Mouse (Mus musculus): ENCODE results near the gene Mrpl19. TPM values are rescaled to one million over a fixed set of nuclear protein-coding genes. Genes with fewer than 3 reads are reported as not detected.
A peak's percentile ranks its signal among the peaks of the same experiment; 100 is the strongest.

Mrpl19 gene
- 3.2 and 3.3 TPM in 2 replicates for polyA plus RNA-seq (2012; rRNA removed)

DNA sequence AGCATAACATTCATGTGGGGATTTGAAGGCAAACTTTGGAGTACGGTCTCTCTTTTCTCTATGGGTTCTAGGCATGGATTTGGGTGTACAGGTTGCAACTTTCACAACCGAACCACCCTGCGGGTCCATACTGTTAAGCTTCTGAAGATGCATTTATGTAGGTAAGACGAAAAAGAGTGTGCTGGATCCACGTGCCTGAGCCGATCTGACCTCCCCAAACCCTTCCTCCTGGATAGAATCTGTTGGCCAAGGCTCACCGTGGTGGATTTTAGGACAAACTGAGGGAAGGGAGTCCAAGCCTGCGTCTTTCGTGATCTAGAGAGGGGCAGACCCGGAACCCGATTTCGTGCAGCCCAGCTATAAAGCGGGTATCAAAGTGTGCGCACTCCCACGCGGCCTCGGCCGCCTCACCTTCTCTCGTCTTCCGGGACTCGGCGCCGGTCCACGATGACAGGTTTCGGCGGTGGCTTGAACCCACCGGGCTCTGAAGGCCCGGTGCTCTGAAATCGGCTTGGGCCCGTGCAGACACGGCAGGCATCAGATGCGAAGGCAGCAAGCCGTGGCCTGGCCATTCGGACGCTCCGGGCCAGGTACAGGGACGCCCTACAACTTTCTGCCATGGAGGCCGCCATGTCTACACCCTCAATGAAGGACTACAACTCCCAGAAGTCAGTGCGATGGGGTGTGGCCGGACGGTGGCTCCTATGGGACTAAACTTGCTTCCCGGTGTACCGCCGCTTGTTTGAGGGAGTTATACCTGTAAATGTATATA, at the start of gene Mrpl19:
TSS of gene Mrpl19 (minus strand) at position 663 of the 772 bp plus-strand sequence.
- DNase-seq (ENCODE audit: low read depth) = peak; percentile 71

DNA sequence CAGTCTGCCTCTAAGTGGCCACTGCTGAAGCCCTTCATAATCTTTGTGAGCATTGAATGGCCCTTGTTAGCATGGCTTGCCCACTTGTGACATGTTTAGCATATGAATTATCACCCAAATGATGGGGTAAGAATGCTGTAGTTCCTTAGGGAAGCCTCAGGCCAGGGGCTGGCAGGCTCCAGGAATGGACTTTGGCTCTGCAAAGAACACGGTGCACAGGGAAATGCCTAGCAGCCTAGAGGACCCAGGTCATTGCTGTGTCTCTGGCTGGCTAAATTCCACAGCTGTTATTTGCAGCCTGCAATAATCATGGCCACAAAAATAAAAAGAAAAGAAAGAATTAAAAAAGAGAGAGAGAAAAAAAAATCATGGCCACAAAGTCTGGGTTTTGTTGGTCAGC, 46.6 kb upstream of the Mrpl19 start:
- no peak for DNase-seq (ENCODE audit: low read depth)

DNA sequence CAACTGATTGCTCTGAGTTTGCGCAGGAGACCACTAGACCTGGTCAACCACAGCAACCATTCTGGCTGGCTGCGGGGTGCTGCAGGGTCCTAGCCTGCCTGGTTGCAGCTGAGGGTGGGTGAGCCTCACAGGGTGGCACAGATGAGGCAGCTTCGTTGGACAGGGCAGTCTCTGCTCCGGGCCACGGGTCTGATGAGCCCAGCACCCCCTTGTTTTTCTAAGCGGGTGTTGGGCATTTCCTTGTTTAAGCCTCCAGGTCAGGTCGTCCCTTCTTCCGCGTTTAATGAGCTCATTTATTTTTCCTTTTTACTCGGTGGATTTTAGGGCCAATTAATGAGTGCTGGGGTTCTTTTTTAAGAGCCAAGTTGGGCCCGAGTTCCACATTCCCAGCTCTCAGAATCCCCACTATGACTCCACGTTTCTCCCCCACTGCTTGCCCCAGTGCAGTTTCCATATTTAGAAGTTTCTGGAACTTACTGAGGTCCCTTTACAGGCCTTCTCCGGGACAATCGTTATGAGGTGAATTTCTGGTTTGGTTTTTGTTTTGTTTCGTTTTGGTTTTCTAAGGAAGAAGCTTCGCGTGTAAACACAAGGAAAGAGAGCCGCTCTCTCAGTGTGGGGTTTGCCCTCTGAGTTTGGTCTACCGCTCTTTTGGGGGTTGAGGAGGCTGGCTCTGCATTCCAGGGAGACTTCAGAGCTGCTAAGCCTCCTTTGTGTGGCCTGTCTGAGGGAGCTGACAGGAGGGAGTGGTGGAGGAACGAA, 24.5 kb upstream of the Mrpl19 start:
- no peak for DNase-seq (ENCODE audit: low read depth)

DNA sequence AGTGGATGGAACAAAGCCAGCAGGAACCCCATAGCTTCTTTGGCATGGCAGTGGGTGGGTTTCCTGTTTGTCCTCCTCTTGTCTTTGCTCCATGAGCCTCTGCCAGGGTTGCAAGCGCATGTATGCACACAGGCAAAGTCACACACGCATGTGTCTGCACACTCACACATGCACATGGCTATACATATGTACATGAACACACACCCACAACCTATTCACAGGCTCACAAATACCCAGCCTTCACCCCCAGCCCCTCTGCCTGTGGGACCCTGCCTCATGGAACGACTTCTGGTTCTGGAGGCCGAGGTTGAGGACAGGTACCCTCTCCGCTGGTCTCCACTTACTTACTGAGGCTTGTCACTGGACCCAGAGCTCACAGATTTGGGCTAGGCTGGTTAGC, 22.6 kb upstream of the Mrpl19 start:
- DNase-seq (ENCODE audit: low read depth) = no peak

DNA sequence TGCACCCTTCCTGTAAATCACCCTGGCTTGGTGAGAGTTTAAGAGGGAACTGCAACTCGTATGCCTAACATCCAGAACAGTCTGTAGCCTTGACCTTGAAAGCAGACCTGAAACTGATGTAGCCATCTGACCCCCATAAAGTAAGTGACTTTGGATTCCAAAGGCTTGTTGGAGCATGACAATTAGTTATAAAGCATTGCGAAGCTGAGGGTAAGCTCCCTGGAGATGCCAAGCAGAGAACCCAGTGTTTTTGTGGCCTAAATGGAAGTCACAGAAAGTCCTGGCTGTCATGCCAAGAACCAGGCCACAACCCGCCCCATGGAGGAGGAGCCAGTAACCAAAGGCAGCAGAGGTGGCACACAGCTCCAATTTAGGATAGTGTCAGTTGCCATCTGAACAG, 21.8 kb upstream of the Mrpl19 start:
- DNase-seq (ENCODE audit: low read depth) = no peak

DNA sequence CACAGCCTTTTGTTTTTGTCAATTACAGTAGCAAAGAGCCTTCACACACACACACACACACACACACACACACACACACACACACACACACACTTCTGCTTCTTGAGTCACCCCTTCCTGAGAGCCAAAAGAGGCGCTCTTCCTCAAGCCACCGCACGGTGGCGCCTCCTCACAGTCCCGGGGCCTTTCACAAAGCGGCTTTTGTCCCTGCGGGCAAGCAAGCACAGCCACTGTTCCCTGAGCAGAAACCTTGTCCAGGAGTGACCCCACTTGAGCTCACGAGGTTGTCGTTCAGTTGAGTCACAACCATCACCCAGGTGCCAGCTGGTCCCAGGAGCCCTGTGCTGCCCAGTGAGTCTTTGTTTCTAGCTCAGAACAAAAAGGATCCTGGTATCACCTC, 21.3 kb upstream of the Mrpl19 start:
- no peak for DNase-seq (ENCODE audit: low read depth)

DNA sequence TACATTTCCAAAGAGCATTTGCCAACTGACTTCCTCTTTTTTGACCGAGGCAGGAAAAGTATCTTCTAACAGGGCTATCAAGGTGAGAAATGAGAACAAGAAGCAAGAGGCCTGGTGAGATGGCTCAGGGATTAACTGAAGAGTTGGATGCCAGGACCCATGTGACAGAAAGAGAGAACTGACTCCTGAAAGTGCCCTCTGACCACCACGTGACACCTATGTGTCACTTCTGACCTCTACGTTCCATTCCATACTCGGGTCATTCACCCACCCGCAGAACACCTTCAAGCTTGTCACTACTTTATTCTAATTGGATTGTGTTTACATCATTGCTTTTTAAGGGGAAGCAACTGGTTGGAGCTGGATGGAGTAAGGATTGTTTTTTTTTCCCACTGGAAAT, 20.8 kb upstream of the Mrpl19 start:
- DNase-seq (ENCODE audit: low read depth) = no peak

DNA sequence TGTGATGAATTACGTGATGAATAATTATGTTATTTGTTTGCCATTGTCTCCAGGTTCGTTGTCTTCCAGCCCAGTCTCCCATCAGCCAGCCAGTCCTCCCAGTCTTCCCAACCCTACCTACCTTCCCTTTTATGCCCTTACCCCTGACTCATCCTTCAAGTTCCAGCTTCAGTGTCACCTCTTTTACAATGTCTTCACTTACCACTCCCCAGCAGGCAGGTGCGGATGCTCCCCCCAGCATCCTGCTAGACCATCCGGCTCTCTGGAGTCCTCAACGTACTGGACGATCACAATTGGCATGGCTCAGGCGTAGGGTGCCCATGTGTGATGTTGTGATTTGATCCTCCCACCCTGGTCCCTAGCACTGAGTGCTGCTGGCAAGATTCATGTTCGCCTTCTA, 20.4 kb upstream of the Mrpl19 start:
- no peak for DNase-seq (ENCODE audit: low read depth)

DNA sequence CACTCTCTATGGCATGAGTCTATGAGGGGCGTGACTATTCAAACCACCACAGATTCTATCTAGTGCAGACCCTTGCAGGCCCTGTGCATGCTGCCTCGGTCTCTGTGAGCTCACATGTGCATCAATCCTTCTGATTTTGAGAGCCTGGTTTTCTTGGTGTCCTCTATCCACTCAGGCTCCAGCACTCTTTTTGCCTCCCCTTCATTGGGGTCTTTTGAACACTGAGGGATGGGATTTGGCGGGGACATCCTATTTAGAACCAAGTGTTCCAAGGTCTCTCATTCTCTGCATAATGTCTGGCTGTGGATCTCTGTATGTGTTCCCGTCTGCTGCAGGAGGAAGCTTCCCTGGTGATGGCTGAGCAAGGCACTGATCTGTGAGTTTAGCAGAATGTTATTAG, 13.5 kb upstream of the Mrpl19 start:
- DNase-seq (ENCODE audit: low read depth) = no peak

DNA sequence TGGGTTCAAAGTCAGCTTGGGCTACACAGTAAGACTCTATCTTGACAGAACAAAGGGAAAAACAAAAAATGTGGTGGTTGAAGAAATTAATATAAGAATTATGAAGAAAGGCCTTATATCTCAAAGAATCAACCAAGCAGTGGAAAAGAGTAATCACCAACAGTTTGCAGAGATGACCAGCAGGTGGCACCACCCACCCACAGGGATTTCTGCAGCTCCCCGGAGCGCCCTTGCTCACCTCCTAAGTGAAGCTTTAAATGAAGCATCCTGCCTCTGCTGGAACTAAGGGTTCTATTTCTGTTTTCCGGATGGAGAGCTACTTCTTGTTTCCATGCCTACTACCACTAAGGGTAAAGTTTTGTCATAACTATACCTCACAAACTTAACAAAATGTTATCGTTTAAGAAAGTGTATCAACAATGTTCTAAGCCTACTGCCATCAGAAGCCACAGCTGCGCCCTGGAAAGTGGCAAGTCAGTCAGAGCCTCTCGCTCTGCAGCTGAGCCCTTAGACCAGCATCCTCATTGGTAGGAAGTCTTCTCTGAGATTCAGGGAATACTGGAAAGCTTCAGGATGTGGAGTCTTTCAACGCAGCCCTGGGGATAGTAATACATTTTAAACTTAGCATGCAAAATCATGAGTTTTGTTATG, 10.3 kb upstream of the Mrpl19 start:
- DNase-seq (ENCODE audit: low read depth) = no peak

DNA sequence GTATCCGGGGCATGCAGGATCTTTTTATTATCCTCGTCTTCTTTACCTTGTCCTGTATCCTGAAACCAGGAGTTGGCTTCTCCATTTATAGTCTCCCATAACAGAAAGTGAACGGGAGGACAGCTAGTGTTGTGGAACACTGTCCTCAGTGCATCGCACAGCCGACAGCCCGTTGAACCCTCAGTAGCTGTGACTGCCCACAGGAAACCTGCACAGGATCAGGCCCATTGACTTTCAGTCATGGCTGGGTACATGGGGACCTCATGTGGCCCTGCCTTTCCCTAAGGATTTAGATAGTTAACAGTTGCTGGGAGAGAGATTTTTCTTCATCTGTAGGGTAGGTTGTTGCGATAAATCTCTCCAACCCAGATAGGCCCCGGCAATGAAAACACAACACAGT, 6.8 kb upstream of the Mrpl19 start:
- DNase-seq (ENCODE audit: low read depth) = no peak

DNA sequence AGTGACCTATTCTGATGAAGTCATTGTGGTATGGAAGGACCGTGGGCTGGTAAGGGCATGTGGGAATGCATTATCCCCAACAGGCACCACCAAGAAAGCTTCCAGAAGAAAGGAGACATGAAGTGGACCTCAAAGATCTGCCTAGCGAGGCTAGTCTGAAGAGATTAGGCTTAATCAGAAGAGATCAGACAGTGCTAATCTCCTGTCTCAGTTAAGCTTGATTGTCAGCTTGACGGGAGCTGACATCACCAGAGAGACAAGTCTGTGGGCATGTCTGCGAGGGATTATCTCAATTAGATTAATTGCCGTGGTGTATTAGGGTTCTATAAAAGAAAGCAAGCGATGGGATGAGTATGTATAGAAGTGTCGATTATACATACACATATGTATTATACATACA, 5.4 kb upstream of the Mrpl19 start:
- DNase-seq (ENCODE audit: low read depth) = no peak

DNA sequence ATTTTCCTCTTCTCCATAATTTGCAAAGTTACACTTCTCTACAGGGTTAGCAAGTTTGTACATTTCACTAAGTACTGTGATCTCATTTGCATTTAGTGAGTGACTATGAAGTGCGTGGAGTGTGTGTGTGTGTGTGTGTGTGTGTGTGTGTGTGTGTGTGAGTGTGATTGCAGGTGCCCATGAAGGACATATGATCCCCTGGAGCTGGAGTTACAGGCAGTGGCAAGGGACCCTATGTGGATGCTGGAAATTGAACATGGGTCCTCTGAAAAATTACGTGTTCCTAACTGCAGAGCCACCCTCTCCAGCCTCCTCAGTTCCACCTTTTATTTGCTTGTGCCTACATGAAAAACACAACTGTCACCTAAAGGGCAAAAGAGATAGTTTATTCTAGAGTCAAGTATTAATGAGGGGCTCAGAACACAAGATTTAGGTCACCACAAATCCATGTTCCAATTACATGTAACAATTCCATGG, 348 bp upstream of the Mrpl19 start:
- DNase-seq (ENCODE audit: low read depth) = no peak

DNA sequence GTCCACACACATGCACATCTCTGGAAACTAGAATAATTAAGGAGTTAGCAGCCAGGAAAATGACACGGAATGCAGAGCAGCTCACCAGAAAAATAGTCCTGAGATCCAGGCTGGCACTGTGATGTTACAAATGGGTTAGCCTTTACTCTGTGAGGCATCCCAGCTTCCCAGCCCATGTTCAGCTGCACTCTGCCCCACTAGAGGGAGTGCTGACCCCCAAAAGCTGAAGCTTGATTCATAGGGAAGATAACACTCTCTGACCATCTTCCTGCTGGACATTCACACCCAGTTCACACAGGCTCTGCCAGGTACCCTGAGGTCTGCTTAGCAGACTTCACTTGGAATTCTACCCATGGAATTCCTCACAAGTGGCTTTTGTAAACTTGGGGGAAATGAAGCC, 5.5 kb downstream of the Mrpl19 start:
- no peak for DNase-seq (ENCODE audit: low read depth)

DNA sequence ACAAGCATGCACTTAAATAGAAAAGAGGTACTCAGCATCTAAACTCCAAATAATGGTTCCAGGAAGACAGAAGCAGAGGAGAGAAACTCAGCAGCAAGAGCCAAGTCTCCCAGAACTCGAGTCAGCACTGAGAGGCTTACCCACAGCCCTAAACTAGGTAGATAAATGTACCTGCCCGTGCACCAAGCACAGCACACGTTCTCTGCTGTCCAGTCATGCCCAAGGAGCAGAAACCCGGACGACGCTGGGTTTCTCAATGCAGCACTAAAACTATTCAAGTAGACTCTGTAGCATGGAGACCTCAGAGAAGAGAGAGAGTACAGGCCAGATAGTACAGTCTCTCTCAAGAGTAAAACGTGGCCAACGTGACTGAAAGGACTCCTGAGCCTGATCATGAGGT, 5.9 kb downstream of the Mrpl19 start:
- no peak for DNase-seq (ENCODE audit: low read depth)

DNA sequence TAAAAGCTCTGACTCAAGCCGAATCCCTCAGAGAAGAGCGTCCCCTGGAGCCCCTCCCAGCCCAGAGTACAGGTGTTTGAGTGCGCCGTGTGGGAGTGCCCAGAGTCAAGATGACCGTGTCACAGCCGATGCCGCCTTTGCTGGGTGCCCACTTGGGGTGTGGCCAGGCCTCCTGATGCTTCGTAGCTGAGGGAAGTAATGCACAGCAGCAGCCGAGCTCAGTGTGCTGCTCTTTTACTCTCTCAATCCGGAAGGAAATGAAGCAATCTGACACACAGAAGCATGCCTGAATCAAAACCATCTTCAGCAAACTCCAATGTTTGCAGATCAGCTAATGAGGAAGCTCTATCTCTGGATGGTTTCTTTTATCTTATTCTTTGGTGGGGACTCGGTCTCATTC, 7.8 kb downstream of the Mrpl19 start:
- DNase-seq (ENCODE audit: low read depth) = no peak

DNA sequence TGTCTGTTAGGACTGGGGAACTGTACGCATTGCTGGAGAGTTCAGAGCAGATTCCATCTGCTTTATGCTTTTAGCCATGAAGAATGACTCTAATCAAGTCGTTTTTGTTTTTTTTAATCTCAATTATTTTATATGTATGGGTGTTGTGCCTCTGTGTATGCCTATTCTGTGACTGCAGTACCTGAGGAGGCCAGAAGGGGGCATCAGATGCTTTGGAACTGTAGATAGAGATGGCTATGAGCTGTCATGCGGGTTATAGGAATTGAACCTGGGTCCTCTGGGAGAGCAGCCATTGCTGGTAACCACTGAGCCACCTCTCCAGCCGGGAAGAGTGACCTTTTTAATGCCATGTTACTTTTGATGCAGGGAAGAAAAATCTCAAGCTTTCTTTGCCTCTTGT, 9.4 kb downstream of the Mrpl19 start:
- DNase-seq (ENCODE audit: low read depth) = no peak

DNA sequence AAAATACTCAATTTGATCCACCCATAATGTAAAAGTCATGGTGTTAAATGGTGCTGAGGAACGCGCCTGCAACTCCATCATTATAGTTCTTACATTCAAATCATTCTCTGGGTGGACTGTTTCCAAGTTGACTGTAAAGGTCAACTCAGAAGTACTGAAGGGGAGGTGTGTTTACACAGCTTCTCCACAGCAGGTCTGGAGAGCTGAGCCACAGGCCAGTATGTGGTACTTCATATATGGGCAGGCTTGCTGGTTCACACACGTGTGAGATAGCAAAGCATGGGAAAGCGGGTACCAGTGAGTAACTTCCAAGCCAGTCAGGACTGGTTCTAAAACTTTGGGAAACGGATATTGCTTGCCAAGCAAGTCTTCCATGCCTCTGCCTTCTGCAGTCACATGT, 10.6 kb downstream of the Mrpl19 start:
- no peak for DNase-seq (ENCODE audit: low read depth)

DNA sequence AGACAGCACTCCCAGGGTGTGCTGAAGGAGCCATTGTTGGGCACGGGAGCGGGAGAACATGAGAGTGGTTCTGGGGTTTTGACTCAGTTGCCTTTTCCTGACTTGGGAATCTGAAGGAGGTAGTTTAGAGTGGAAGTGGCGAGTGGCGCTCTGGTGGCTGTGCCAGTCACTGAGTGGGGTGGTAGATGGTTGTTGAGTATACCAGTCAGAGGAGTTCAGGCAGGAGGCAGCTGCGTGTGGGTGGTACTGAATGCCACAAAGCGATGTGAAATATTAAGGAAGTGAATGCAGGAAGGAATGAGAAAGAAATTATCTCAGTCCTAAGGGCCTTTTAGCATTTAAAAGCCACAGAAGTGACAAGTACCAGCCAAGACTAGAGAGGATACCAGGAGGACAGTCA, 18.9 kb downstream of the Mrpl19 start:
- no peak for DNase-seq (ENCODE audit: low read depth)

DNA sequence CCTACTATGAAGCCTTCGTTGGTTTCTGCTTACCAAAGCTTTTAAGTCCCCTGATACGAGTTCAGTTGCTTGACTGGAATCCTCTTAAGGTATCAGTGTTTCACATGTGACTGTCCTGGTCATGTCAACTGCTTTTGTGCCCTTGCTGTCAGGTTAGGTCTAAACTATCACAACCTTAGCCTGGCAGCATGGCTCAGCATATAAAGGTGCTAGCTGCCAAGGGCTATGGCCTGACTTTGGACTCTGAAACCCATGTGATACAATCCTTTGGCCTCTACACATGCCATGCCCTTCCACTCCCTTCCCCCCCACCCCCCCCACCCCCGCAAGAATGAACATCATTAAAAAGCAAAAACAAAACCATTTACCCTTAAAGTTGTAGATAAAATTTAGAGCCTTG, 21.3 kb downstream of the Mrpl19 start:
- DNase-seq (ENCODE audit: low read depth) = no peak

DNA sequence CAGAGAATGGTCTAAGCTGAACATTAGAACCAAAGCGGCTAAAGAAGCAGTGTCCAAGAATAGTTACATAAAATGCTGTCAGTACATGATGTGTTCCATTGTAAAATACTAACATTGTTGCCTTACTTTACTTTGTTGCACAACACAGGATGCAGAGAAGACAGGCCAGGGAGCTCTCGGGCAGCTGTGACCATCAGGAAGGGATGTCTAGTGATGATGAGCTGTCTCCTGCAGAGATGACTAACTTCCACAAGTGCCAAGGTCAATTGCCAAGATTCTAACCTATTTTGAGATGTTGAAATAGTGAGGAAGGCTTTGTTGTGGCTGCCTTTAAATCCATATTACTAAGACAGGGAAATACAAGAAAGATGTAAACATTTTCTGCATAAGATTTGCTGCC, 22.5 kb downstream of the Mrpl19 start:
- DNase-seq (ENCODE audit: low read depth) = peak; percentile 30

DNA sequence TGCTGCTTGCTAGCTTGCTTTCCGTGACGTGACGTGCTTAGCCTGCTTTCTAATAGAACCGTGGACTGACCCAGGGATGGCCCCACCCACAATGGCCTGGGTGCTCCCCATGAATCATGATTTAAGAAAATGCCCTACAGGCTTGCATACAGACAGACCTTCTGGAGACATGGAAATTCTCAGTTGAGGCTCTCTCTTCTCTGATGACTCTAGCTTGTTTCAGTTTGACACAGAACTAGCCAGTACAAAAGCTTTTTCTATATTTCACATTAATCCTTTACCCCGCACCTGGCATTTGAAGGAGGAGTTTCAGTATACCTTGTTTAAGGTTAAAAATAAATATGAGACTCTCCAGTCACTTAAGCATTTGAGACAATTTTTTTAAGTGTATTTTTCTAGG, 24.0 kb downstream of the Mrpl19 start:
- no peak for DNase-seq (ENCODE audit: low read depth)

DNA sequence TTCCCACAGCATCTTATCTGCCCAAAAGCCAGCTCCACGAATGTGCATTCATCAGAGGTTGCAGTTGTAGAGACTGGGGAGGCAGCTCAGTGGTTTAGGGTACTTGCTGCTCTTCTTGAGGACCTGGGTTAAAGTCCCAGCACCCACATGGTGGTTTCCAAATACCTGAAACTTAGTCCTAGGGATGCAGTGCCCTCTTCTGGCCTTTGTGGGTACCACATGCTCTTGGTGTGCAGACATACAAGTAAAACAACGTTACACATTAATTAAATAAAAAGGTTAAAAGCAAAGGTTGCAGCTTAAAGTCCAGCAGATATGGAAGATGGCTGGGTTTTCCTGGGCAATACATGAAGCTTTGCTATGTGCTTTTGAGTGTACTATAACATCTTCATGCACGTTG, 32.5 kb downstream of the Mrpl19 start:
- DNase-seq (ENCODE audit: low read depth) = no peak

Measured in gonadal fat pad, adult 2 months (tissue).